Mouse (Mus musculus) splenic B cell, adult 2 months (primary cell): ENCODE data around the gene Hsp90aa1.
"Not testable (repeated sequence)": the region's sequence is repeated elsewhere in the genome, so short reads cannot be mapped to it uniquely, and the experiment has no call there.

Experiments
- DNase-seq: peaks from one replicate; pipeline ENCODE4 v3.0.0-alpha.2; 2011; ENCODE audit warnings: low read depth, low spot score
- H3K27me3 ChIP-seq: 2 replicates; pipeline ENCODE4 v1.6.1; 2012; ENCODE audit warnings: mild to moderate bottlenecking, low read length, moderate library complexity, mixed read lengths; ENCODE audit not compliant: control insufficient read depth, poor library complexity, insufficient read depth, severe bottlenecking
- H3K36me3 ChIP-seq: 2 replicates; pipeline ENCODE4 v1.6.1; 2012; ENCODE audit warnings: mild to moderate bottlenecking, low read length, moderate library complexity, mixed read lengths; ENCODE audit not compliant: control insufficient read depth, poor library complexity, insufficient read depth, severe bottlenecking

The Hsp90aa1 gene

GRCm38 (mm10) chr12:110706337-110707231 lies 4.1 kb upstream of the Hsp90aa1 start:
- H3K36me3 ChIP-seq = no peaks in the 10 kb centered on the region
- H3K27me3 ChIP-seq = no peaks in the 10 kb centered on the region
- DNase-seq = peak; percentile 75

- H3K27me3 ChIP-seq, H3K36me3 ChIP-seq, DNase-seq: not testable (repeated sequence)
Measured at GRCm38 (mm10) chr12:110705419-110705818, 2.9 kb upstream of the Hsp90aa1 start.

DNA sequence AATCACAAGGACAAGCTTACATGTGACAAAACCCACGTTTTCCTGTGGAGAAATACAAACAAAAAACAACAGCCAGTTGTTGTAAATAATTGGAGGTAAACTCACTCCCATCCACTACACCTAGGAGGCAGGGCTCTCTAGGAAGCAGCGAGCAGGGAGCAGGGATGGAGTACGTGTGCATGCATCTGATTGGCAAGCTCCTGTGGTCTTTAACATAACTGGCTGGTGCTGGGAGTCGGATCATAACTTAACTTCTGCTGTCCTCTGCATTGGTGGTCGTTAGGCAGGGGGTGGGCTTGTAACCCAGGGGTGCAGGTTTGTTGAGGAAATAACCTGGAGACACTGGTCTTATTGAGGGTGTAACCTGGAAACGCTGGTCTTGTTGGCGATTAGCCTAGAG lies 1.2 kb upstream of the Hsp90aa1 start:
- no peak for DNase-seq
- H3K27me3 ChIP-seq = no peaks in the 10 kb centered on the region
- no peaks in the 10 kb centered on the region for H3K36me3 ChIP-seq

DNA sequence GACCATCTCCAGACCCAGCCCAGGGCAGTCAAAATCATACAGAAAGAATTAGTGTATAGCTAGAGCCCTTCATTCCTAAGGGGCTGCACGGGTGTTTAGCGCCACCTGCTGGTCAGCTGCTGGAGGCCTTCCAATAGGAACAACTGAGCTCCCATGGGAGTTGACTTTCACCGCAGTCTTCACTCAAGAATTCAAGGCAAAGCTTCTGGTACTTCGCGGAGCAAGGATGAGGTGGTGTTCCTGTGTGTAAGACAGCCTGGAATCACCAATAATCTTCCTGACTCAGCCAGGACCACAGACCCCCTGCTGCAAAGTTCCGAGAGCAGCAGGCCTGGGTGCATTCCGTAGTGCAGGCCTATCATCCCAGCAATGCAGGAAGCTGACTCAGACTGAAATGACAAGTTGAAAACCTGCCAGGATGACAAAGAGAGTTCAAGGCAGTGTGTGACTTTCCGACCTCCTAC lies 512 bp upstream of the Hsp90aa1 start:
- H3K27me3 ChIP-seq = no peaks in the 10 kb centered on the region
- DNase-seq = peak; percentile 93
- H3K36me3 ChIP-seq = no peaks in the 10 kb centered on the region

DNA sequence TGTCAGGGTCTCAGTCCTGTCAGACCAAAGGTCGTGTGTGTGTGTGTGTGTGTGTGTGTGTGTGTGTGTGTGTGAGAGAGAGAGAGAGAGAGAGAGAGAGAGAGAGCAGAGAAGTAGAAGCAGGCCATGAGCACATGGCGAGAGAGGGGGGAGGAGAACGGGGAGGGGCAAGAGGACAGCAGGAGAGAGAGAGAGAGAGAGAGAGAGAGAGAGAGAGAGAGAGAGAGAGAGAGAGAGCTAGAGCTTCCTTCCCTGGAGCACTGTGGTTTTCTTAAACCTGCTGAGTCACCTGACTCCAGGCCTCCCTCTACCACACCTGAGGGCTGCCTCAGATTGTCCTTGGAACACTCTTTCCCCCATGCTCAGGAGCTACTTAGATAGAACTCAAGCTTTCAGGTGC lies 1.2 kb downstream of the Hsp90aa1 start:
- not testable (repeated sequence) for H3K36me3 ChIP-seq, DNase-seq, H3K27me3 ChIP-seq

DNA sequence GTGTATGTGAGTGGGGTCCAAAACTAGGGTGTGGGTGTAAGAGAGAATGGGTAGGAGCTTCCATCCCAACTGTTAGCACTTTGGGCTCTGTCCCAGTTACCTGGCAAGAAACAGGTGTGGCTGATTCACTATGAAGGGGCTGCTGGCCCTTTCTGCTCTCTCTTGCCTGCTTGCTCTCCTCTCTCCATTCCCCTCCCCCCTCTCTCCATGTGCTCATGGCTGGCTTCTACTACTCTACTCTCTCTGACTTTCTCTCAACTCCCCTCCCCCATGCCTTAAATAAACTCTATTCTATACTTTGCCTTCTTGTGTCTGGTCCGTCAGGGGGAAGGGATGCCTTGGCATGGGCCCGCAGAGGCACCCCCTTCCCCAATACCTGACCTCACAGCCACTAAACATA lies 1.8 kb downstream of the Hsp90aa1 start:
- no peaks in the 10 kb centered on the region for H3K27me3 ChIP-seq
- H3K36me3 ChIP-seq = no peaks in the 10 kb centered on the region
- no peak for DNase-seq

DNA sequence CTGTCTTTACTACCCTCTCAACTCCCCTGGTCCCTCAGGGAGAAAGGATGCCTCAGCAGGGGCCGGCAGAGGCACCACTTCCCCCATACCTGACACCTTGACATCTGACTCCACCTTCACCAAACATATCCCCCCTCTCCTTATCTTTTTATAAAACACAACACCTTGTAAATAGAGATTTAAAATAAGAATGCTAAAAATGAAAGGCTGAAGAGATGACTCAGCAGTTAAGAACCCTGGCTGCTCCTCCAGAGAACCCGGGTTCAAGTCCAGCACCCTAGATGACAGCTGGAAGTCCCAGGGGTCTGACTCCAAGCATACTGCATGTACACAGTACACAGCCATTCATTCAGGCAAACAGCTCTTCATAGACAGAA lies 3.4 kb downstream of the Hsp90aa1 start:
- no peak for DNase-seq
- H3K27me3 ChIP-seq = no peaks in the 10 kb centered on the region
- peaks cover 6% of the 10 kb centered on the region for H3K36me3 ChIP-seq

DNA sequence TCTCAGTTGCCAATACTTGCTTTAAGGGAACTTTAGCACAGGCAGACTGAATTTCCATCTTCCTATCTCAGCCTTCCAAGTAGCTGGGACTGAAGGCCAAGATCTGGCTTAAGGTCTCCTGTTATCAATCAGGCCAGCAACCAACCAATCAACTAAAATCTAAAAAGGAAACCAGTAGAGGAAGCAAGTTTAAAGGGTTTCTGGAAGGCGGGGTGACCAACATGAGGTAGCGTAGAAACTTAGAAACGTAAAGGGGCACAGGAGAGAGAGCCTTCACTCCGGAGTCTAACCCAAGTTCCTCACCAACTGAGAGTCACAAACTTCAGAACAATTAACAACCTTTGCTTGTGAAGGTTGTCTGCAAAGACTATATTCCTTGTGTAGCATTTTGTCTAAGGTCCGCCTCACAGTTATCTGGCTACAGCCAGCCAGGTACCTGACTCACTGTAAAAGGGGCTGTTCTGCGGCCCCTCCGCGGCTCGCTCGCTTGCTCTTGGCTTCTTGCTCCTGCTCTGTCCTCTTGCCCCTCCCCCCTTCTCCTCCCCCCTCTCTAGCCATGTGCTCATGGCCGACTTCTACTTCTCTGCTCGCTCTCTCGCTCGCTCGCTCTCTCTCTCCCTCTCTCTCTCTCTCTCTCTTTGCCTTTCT lies 3.9 kb downstream of the Hsp90aa1 start:
- Histone ChIP-seq H3K27me3 (no peaks in the 10 kb centered on the region), H3K36me3 (peaks cover 9% of the 10 kb centered on the region)
- no peak for DNase-seq

DNA sequence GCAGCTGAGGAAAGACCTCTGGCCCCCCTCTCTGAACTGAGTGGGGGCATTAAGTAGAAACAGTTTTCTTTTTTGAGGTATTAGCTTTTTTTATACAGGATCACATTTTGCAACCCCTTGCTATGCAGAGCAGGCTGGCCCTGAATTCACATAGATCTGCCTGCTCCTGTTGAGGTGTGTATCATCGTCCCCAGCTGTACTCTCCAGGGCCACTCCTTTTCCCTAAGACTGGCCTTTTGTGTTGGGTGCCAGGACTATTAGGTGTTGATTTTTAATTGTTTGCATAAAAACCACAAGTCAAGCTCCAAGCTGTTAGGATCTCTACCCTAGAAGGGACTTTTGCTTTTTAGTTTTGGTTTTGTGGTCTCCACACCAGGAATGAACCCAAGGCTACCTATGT lies 4.4 kb downstream of the Hsp90aa1 start:
- H3K27me3 ChIP-seq = no peaks in the 10 kb centered on the region
- no peak for DNase-seq
- peaks cover 11% of the 10 kb centered on the region for H3K36me3 ChIP-seq

- no peak for DNase-seq
- Histone ChIP-seq H3K36me3 (peaks cover 14% of the 10 kb centered on the region), H3K27me3 (no peaks in the 10 kb centered on the region)
Measured at GRCm38 (mm10) chr12:110697457-110697856, 5.1 kb downstream of the Hsp90aa1 start.

DNA sequence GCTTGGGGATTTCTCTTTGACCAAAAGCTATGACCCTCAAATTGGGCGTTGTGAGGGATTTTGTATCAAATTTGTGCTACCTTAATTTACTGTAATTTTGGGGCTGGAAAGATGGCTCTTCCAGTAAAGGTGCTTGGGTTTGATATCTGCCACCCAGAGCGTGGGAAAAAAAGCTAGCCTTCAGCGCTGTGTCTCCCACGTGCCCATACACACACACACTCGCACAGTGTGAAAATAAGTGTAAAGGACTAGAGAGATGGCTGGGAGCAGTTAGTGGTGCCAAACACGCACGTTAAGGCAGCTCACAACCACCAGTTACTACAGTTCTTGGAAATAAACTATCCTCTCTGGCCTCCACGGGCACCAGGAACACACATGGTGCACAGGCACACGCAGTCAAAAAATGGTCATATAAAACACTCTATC lies 5.5 kb downstream of the Hsp90aa1 start:
- no peak for DNase-seq
- Histone ChIP-seq H3K36me3 (peaks cover 14% of the 10 kb centered on the region), H3K27me3 (no peaks in the 10 kb centered on the region)

DNA sequence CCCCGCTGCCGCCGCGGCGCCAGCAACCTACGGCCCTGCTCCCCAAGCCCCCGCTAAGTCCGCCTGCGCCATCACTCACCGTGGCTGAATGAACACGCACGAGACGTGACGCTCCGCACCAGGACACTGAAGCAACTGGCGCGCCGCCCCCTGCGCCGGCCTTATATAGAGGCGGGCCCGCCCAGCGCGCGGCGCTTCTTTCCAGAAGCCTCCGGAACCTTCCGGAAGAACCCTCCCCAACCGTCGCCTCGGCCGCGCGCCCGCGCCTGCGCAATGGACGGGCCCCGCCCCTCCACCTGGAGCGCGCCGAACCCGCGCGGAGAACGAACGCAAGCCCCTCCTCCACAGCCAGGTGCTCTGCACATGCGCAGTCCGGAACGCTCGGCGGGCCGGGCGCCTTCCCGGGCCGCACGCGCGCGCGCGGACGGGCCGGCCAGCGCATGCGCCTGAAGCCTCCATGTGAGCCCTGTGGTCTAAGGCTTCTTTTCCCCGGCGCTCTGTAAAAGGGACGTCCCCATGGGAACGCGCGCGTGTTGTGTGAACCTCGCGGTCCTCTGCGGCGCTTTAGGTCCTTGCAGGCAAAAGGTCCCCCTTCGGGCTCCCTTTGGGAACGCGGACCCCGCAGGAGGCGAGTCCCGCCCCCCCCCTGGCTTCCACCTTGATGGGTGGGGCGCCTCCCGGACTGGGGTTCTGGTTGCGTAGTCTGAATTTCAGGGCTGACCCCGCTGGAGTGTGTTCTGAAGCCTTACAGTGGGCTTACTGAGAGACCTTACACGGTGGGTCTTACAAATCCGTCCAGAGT lies 6.2 kb downstream of the Hsp90aa1 start:
- no peaks in the 10 kb centered on the region for H3K27me3 ChIP-seq
- peaks cover 14% of the 10 kb centered on the region for H3K36me3 ChIP-seq
- DNase-seq = peak; percentile 98

- H3K36me3 ChIP-seq = peaks cover 15% of the 10 kb centered on the region
- H3K27me3 ChIP-seq = no peaks in the 10 kb centered on the region
- peak; percentile 67 for DNase-seq
Measured at GRCm38 (mm10) chr12:110695676-110696171, 6.8 kb downstream of the Hsp90aa1 start.

DNA sequence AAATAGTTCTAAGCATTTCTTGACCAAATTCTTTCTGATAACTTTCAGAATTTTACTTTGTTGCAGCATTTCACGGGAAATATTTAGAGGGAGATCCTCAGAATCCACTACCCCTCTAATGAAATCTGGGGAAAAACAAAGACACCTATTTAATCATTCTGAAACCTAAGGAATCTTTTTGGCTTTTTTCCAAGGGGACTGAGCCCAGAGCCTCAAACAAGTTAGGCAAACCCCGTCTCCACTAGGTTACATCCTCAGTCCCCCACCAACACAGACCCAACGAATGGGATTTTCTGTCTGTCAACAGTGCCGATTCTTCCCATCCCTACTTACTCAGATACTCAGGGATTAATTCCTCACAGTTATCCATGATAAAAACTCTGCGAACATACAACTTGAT lies 9.2 kb downstream of the Hsp90aa1 start:
- peak; percentile 32 for DNase-seq
- not testable (repeated sequence) for H3K27me3 ChIP-seq
- peaks cover 24% of the 10 kb centered on the region for H3K36me3 ChIP-seq
